Mouse (Mus musculus) olfactory bulb, adult 2 months (tissue): ENCODE results near the gene Crybg1. TPM values are rescaled to one million over a fixed set of nuclear protein-coding genes. Genes with fewer than 3 reads are reported as not detected.
"Not testable (repeated sequence)": the region's sequence is repeated elsewhere in the genome, so short reads cannot be mapped to it uniquely, and the experiment has no call there.

Source experiments
- H3K27ac ChIP-seq: fragments of 200-500 bp; 2 replicates; pipeline ENCODE4 v1.5.1; 2012; ENCODE audit warnings: low read depth, low read length; ENCODE audit not compliant: insufficient read depth
- H3K4me1 ChIP-seq: fragments of 200-500 bp; 2 replicates; pipeline ENCODE4 v1.6.1; 2012; ENCODE audit warnings: low read length; ENCODE audit not compliant: control insufficient read depth, insufficient read depth
- H3K4me3 ChIP-seq: fragments of 200-500 bp; 2 replicates; pipeline ENCODE4 v1.5.1; 2012; ENCODE audit warnings: mild to moderate bottlenecking, low read depth, low read length, moderate library complexity; ENCODE audit not compliant: insufficient read depth
- CTCF ChIP-seq: fragments of 200-500 bp; IDR thresholded peaks from 2 replicates; pipeline ENCODE4 v1.5.1; 2012; ENCODE audit warnings: low read depth, mild to moderate bottlenecking, low read length, moderate library complexity; ENCODE audit not compliant: insufficient read depth
- POLR2A ChIP-seq: fragments of 200-500 bp; IDR thresholded peaks from 2 replicates; pipeline ENCODE4 v1.6.1; 2012; ENCODE audit warnings: mild to moderate bottlenecking, low read depth, low read length, moderate library complexity; ENCODE audit not compliant: insufficient read depth
- WGBS: fragments of 180-500 bp; shearing (Covaris S2); methylation state at CpG from one replicate; pipeline ENCODE4 v1.1.7; 2018; 5-methylcytosine and 5-hydroxymethylcytosine counted together
- polyA plus RNA-seq: library from polyadenylated mRNA; stranded (reverse); fragments of >200 nt; gene quantifications from 2 replicates; pipeline ENCODE4 v1.2.4, GENCODE M21; 2012; ENCODE audit warnings: low replicate concordance; ENCODE audit not compliant: missing spikeins, insufficient read depth, insufficient read length

Gene Crybg1
- polyA plus RNA-seq, 1 experiment, result not detected

- H3K4me1 ChIP-seq, result peaks cover 2% of the 10 kb centered on the region; the same call in 1 of the 2 replicates
- no peak overlapping the region for H3K27ac ChIP-seq
- H3K4me3 ChIP-seq, result no peak overlapping the region
- TF ChIP-seq CTCF, result no peak
- TF ChIP-seq POLR2A, result no peak
- WGBS, result 86% methylated on average over 5 of the region's 5 CpGs
Measured at GRCm38 (mm10) chr10:43992506-43992905, 156.1 kb downstream of the Crybg1 start.

GRCm38 (mm10) chr10:43991268-43991667 is 157.4 kb downstream of the Crybg1 start:
- peaks cover 2% of the 10 kb centered on the region; the same call in 1 of the 2 replicates for H3K4me1 ChIP-seq
- no peak overlapping the region for H3K27ac ChIP-seq
- no peak overlapping the region for H3K4me3 ChIP-seq
- WGBS, result 96% methylated on average over 5 of the region's 5 CpGs
- TF ChIP-seq POLR2A (no peak), CTCF (no peak)

GRCm38 (mm10) chr10:43983866-43984265 is 164.8 kb downstream of the Crybg1 start:
- WGBS, result 92% methylated on average over 2 of the region's 2 CpGs

GRCm38 (mm10) chr10:43983241-43983640 is 165.4 kb downstream of the Crybg1 start:
- 85% methylated on average over 5 of the region's 5 CpGs for WGBS
- Histone ChIP-seq H3K27ac (no peak overlapping the region), H3K4me3 (no peak overlapping the region), H3K4me1 (no peaks in the 10 kb centered on the region)
- TF ChIP-seq POLR2A (no peak), CTCF (no peak)

More at GRCm38 (mm10) chr10:43983866-43984265, 164.8 kb downstream of the Crybg1 start:
- Histone ChIP-seq H3K4me1 (no peaks in the 10 kb centered on the region), H3K27ac (no peak overlapping the region), H3K4me3 (no peak overlapping the region)
- no peak for TF ChIP-seq POLR2A
- no peak for TF ChIP-seq CTCF

GRCm38 (mm10) chr10:43982470-43982869 is 166.2 kb downstream of the Crybg1 start:
- H3K4me3 ChIP-seq, result no peak overlapping the region
- no peak for TF ChIP-seq POLR2A
- TF ChIP-seq CTCF, result no peak
- H3K27ac ChIP-seq, result no peak overlapping the region
- H3K4me1 ChIP-seq, result no peaks in the 10 kb centered on the region
- WGBS, result 92% methylated on average over 6 of the region's 6 CpGs

- WGBS, result 89% methylated on average over 3 of the region's 3 CpGs
- H3K4me1 ChIP-seq, H3K27ac ChIP-seq, H3K4me3 ChIP-seq: not testable (repeated sequence)
Measured at GRCm38 (mm10) chr10:43980742-43981141, 167.9 kb downstream of the Crybg1 start.

- no peak overlapping the region for H3K4me3 ChIP-seq
- WGBS, result 73% methylated on average over 1 of the region's 1 CpGs
- TF ChIP-seq CTCF, result no peak
- no peak for TF ChIP-seq POLR2A
- no peaks in the 10 kb centered on the region for H3K4me1 ChIP-seq
- no peak overlapping the region for H3K27ac ChIP-seq
Measured at GRCm38 (mm10) chr10:43980080-43980479, 168.6 kb downstream of the Crybg1 start.

- 90% methylated on average over 3 of the region's 3 CpGs for WGBS
- H3K4me1 ChIP-seq, result no peaks in the 10 kb centered on the region
Measured at GRCm38 (mm10) chr10:43977353-43977752, 171.3 kb downstream of the Crybg1 start.

GRCm38 (mm10) chr10:43973244-43973643 is 175.4 kb downstream of the Crybg1 start:
- H3K27ac ChIP-seq, result no peak overlapping the region
- 34% methylated on average over 2 of the region's 2 CpGs for WGBS

More at GRCm38 (mm10) chr10:43977353-43977752, 171.3 kb downstream of the Crybg1 start:
- H3K4me3 ChIP-seq, result no peak overlapping the region
- TF ChIP-seq CTCF, result no peak
- TF ChIP-seq POLR2A, result no peak
- H3K27ac ChIP-seq, result no peak overlapping the region

GRCm38 (mm10) chr10:43964943-43965342 is 183.7 kb downstream of the Crybg1 start:
- no peak for TF ChIP-seq CTCF
- no peak for TF ChIP-seq POLR2A

More at GRCm38 (mm10) chr10:43973244-43973643, 175.4 kb downstream of the Crybg1 start:
- Histone ChIP-seq H3K4me1 (no peaks in the 10 kb centered on the region), H3K4me3 (no peak overlapping the region)
- TF ChIP-seq POLR2A (no peak), CTCF (no peak)

More at GRCm38 (mm10) chr10:43964943-43965342, 183.7 kb downstream of the Crybg1 start:
- no peak overlapping the region for H3K27ac ChIP-seq
- WGBS, result 63% methylated on average over 2 of the region's 2 CpGs
- no peaks in the 10 kb centered on the region for H3K4me1 ChIP-seq
- H3K4me3 ChIP-seq, result no peak overlapping the region
